Mouse (Mus musculus) retina, adult 2 months (tissue): ENCODE data around the gene Tle1.

Source experiments
- DNase-seq: peaks from one replicate; pipeline ENCODE4 v3.0.0-alpha.2; 2012; ENCODE audit warnings: low read depth, low spot score

Tle1 gene

DNA sequence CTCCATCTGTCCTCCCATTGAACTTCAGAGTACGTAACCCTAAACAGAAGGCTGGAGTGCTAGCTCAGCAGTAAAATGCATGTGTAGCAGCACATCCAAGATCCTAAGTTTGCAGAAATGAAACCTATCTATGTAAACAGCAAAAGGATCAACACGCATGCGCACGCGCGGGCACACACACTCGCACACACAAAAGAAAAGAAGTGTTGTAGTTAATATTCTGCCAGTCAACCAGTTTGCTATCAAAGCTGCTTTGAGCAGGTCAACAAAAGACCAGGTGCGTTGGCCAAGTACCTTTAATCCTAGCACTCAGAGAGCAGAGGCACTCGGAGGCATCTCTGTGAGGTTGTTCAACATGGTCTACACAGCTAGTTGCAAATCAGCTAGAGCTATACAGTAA, 35.0 kb downstream of the Tle1 start:
- DNase-seq, result no peak

DNA sequence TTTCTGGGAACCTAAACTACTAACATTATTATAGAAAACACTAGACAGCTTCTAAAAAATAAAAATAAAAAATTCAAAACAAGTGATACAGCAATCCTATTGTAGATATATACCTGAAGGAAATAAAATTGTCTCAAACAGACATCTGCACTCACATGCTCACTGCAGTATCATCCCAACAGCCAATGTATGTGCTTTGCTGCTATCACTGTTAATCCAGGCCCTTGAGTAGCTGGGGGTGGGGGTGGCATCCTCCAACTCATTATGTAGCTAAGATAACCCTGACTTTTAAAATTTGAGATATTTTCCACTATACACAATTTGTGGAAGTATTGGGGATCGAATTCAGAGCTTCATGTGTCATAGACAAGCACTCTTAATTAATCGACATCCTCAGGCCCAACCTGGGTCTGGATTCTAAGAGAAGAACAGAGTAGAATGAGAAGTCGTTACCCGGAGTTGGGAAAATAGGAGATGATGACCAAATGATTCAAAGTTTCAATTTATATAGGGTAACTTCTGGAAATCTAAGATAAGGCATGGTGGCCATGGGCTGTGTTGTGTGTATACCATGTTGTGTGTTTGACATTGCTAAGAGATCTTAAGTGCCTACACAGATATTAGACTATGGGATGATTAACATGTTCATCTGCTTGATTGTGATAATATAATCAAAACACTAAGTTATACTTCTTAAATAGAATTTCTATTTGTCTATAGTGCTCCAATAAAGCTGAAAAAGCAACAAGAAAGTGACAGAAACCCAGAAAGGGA, 38.1 kb downstream of the Tle1 start:
- DNase-seq, result no peak

DNA sequence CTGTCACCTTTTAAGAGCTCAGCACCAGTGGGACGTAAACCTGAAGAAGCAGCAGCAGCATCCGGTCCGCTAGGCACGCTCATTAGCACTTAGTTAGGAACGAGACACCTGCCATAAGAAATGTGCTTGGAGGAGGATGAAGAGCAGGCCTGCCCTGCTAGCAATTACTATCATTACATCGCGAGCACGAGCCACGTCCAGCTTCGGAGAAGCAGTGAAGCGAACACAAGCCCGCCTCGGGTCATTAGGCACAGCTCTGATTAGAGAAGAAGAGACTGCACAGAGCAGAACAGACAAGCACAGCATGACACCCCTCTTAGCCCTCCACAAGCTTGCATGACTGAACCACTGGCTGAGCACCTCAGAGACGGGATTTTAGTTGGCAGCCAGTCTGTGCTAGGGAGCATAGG, 40.6 kb downstream of the Tle1 start:
- no peak for DNase-seq

DNA sequence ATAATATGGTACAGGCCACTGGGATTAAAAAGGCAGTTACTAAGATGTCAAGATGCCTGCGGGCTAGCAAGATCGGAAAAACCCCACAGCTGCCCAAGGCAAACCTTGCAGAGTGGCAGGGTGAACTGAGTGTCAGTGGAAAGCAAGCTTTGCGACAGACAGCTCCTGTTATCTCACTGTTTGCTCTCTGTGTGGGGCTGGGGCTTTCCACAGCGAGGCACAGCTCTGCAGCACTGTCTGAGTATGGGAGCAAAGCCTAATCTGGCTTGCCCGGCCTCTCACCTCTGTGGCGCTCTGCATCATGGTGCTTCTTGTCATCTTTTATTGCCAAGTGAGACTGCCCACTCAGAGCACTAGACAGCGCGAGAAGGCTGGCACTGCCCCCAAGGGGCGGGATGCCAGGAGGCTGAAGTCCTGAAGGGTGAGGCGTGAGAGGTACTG, 42.8 kb downstream of the Tle1 start:
- DNase-seq, result no peak

DNA sequence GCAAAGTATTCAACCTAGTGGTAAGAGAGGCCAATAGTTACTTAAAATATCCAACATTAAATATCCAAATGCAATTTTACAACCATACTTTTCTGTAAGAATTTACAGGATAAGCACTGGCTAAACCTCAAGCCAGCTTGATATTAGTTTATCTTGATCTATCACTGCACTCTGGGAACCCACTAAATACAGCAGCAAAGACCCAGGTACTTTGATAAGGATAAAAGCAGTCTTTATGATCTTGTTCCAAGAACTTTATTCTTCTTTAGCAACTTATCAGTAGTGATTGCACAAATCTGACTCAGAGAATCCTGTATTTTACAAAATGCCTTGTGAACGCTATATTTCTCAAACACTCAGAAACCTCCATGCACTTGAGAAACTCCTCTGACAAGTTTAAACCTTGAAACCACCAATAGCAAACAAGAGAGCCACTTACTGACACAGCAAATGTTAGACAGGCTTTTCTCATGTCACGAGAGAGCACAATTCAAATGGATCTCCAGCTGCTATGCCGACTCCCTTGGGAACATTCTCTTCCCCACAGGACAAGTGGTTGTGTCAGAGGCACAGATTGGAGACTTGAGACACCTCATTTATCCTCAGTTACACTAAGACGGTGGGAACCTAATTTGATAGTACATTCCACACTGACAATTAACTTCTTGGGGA, 50.1 kb downstream of the Tle1 start:
- DNase-seq, result no peak

DNA sequence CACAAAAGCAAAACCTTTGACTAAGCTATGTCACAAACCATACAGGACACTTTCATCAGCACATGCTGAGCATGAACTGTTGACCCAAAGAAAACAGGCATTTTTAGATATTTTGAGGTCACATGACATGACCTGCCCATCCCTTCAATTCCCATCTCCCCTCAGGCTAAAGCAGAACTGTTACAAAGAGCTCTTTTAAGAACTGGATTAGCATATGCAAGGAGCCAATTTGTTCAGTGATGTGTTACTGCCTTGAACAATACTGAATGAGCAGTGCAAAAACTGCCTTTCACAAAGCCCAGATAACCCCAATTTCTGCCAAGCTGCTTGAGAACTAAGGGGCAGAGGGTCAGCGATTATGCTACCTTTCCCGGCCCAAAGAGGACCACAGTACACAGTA, 54.7 kb downstream of the Tle1 start:
- DNase-seq, result no peak

DNA sequence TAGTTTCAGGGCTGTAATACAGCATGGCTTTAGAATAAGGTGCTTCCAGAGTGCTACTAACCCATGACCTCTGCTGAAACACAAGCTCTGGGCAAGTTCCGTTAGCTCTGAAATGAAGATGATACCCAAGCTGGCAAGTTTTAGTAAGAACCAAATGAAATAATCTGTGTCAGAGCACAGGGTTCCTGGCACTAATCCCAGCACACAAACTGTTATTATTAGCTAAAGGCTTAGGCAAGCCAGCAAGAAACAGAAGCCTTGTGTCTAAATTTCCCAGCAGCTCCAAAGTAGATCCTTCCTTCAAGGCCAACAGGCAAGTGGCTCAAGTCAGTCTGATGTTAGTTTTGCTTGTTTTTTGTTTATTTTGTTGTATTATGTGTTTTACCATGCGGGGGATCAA, 56.2 kb downstream of the Tle1 start:
- no peak for DNase-seq

DNA sequence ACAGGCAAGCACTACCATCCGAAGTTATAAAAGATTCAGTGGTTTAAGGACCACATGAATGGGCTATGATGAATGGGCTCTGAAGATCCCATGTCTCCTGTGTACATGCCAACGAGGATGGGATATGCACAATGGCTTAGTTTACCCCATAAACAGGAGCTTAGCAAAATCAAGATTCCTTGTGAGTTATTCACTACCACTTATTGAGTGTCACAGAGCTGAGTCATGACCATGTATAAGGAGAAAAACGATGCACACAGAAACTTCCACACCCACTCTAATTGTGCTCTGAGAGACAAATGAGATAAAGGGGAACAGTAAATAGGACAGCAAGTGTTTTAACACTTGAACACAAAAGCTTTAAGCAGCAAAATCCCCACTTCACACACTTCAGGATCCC, 60.0 kb downstream of the Tle1 start:
- no peak for DNase-seq

DNA sequence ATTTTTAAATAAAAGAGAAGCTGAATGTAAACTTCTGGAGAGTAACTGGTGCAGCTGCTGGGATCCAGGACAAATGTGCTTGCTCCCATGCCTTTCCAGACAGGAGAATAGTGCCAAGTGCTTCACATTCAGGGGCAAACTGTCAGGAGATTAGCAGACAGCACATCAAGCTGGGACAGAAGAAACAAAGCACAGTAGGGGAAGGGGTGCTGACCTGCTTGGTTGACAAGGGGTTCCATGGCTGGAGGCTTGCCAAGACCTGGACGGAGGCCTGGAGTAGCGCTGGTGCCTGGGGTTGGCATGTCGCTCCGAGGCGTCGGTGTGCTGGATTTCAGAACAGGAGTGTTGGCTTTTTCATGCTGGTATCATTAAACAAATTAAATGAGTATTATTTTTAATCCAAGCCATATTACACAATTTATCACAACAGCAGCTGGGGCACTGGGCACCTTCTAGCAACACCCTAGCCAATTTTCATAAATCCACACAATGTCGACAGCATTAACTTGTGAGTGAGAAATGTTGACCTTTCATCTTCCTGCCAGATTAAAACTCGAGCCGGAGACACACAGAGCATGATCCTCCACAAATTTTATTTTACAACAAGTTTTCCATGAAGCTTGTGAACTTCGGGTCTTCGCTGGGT, 61.1 kb downstream of the Tle1 start:
- DNase-seq, result no peak

DNA sequence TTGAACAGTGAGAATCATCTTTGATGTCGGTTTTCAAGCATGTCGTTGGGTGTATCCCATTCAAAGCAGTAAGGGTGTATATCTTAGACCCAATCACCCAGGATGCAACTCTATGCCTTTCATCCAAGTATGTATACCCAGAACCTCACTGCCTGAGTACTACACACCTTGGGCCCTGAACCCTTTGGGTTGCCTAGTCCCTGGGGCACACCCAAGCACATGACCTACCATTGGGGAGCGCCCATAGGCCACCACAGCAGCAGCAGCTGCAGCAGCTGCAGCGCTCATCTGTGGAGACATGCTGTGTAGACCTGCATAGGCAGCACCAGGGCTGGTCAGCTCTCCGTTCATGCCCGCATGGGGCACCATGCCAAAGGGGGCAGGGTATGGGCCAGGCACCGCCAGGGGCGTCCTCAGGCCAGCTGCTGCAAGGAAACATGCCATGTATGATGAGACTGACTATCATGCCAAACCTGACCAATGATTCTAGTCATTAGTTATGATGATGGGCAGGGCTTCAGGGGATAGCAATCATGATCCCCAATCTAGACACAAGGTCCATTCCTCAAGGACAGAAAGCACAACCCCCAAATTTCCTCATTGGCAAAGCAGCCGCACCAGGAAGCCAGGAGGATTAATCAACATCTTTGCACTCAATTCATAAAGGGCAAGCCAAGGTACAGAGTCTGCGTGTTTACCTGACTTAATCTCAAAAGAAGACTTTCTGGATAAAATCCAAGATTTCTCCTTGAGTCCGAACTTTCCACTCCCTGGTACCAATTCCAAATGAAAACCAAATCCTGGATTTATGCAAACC, 62.2 kb downstream of the Tle1 start:
- no peak for DNase-seq

DNA sequence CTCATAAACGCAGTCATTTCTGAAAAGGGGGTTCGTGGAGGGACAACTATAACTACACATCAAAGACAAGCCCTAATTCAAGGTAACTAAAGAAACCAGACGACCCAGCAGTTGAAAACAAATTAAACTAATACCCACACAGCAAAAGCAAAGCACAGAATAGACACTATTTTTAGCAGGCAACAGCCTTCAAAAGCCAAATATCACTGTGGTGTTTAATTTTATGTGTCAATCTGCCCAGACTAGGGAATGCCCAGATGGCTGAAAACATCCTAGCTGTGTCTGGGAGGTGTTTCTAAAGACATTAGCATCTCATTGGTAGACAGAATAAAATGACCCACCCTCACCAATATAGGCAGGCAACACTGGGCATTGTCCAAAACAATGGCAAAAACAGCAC, 68.1 kb downstream of the Tle1 start:
- DNase-seq, result no peak

DNA sequence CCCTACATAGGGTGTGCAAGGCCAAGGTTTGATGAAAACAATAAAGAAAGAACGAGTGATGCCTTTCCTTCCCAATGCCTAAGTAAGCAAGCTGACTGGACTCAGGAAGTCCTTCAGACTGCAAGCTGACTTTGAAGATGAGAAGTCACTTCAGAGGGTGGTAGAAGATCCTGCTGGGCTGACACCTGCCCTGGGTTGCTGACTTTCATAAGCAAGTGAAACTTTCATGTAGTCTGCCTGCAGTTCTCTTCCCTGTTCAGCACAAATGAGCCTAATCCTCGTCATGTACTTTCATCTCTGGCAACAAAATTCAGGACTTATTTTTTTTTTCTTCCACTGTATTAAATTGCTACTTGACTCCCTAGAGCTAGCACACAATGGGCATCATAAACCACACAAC, 73.1 kb downstream of the Tle1 start:
- no peak for DNase-seq

DNA sequence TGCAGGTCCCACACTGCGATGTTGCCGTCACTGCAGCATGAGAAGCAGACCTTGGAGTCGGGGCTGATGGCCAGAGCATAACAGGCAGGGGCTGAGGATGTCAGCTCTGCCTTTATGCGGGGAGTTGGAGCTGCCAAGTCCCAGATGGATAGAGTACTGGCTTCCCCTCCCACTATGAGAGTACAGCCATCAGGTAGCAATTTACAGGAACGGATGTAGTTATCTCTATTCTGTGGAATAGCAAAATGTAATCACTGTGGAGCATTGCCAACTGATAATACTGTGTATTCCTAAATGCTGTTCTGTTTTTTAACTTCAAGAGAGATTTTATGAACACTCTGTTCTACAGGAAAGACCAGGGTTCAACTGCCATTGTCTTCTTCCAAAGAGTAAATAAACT, 75.9 kb downstream of the Tle1 start:
- DNase-seq, result no peak

DNA sequence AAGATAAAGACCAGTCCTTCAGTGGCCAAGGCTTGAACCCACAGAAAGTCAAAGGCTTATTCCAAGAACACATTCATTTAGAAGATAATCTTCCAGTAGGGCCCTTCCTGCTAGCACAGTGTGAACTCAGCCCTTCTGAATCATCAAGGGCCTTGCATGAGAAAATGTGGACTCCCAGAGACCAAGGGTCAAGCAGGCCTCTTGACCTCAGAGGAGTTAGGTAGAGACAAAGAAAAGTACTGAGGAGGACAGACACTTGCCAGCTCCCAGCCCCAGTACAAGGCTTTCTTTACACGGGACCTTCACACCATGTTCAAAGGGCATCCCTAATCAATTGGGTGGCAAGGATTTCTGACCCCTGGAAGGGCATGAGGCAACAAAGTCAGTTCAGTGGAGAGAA, 77.9 kb downstream of the Tle1 start:
- no peak for DNase-seq

DNA sequence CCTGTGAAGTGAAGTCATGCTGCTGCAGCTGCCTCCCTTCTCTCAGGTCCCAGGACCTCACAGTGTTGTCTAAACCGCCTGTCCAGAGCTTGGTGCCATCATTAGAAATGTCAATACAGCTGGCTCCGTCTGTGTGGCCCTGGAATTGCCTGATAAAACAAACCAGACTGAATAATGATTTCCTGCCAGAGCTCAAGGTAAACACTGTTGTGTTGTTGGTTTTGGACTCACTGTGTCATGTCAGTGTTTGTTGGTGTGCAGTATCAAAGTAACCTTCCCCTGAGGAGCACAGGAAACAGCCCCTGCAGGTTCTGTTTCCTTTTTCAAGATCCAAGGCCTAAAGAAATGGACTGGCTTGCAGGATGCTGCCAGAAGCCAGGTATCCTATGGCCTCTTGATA, 78.4 kb downstream of the Tle1 start:
- no peak for DNase-seq

DNA sequence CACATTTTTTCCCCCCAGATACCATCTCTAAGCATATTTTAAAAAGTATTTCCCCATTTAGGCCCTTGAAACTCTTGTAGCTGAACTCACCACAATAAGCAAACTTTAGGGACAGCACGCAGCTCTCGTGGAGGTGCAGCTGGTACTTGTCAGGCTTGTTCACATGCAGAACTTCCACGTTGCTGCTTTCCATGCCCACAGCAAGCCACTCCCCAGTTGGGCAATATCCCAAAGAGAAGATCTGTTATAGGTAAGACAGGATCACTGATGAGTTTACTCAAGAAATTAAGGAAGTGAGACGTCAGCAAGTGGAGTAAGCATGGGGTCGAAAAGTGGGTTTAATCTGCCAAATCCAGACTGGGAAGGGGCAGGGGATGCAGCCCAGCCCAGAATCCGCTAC, 80.7 kb downstream of the Tle1 start:
- no peak for DNase-seq

DNA sequence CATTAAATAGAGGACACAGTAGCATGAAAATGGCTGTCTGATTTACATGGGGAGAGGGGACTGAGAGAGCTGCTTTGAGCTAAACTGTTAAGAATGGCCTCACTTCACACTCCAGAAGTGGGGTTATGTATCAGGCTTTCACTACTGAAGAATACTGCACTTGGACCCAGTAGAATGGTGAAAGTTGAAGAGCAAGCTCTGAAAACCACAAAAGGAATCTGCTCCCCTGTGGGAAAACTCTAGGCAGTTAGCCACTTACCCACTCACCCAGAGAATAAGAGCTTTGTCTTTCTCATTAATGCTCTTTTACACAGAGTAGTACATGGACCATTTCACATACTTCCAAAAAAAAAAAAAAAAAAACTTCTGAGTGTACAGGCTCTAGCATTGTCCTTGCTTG, 95.0 kb downstream of the Tle1 start:
- no peak for DNase-seq

DNA sequence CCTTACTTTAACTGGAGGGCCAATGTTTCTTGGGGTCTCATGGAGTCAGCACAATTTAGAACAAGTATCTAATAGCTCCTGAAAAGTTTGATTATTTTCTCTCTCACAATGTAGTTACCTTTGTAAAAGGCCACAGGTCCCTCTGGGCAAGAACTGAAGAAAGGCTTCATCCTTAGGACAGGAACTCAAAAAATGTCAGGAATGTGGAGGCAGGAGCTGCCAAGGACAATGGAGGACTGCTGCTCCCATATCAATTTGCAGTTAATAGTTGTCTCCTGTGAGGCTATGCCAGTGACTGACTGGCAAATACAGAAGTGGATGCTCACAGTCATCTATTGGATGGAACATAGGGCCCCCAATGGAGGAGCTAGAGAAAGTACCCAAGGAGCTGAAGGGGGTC, 96.5 kb downstream of the Tle1 start:
- no peak for DNase-seq

DNA sequence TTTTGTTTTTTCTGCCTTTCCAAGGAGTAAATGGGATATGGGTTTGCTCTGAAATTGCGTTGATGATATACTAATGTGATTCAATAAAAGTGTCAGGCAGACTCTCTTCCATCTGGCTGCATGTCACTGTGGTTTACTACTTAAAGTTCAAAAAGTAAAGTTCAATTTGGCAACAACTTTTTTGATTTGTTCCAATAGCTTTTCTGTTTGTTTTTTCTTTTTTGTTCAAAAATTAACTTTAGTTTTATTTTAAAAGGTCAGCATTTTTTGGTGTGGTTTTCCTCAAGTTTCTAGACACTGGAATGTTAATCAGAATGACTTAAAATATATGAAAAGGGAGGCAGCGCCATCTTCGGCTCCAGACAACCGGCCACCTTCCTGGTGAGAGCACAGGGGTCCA, 112.9 kb downstream of the Tle1 start:
- DNase-seq, result no peak

DNA sequence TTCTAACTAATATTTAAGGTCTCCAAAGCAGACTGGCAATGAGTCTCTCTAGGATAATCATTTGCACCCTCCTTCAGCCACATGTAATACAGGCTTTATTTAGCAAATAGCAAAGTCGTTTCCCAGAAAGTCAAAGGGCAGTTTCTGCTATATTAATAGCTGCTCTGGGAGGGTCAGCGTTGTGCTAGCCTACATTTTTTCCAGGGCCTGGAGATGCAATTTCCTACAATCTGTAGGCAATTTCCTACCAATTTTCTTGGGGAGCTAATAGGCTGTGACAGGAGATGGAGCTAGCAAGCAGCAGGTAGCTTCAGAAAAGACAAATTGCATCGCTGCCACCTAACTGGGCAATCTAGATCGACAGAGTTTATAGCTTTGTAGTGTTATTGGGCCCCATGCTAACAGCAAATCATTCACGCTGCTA, 131.6 kb downstream of the Tle1 start:
- no peak for DNase-seq

DNA sequence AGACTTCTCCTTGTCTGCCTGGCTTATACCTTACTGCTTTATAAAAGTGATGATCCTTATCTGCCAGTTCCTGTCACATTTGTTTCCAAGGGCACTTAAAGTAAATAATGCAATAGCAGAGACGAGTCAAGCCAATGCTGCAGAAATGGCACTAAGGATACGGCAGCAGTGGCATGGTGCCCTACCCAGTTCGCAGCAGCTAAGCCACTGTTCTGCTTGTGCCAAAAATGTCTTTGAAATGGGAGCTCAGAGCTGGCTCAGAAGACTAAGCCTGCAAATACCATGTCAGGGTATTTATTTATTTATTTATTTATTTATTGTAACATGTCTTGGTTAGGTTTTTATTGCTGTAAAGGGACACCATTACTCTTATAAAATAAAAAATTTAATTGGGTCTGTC, 132.8 kb downstream of the Tle1 start:
- DNase-seq, result no peak
